Mouse (Mus musculus): ENCODE results near the gene Golt1b. TPM values are rescaled to one million over a fixed set of nuclear protein-coding genes. Genes with fewer than 3 reads are reported as not detected.

Gene Golt1b
- 0.98 and 1.9 TPM in 2 replicates for polyA plus RNA-seq (2012; rRNA removed)

DNA sequence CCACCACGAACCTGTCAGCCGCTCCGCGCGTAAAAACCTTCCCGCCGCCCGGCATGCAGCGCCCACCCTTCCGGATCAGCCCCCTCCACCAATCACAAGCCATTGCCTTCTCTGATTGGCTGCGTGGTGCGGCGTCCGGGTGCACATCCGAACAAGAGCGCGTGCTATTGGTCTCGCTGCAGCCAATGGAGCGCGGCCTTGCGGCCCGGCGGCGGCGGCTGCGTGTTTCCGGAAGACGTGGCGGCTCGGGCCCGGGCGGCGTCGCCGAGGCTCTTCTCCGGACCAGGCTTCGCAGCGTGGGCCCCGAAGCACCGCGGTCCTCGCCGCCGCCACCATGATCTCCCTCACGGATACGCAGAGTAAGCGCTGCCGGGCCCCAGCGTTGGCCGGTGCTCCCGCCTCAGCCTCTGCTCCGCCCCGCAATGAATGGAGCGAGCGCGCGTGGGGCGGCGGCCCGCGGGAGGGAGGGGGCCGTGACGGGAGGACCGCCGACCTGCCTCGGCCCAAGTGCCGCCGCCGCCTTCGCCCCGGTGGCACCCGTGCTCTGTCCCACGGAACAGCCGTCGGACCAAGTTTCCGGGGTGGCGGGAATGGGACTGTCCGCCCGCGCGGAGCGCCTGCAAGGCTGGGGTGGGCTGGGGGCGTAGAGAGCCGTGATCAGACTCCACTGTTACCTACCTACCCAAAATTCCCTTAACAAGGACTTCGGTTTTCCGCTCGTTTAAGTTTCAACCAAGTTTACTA lies at the start of gene Golt1b, which contains the start of gene Recql:
TSS of gene Golt1b (plus strand) at position 211 of the 744 bp plus-strand sequence.
TSS of gene Recql (minus strand) at position 77 of the 744 bp plus-strand sequence.
- H3K36me3 ChIP-seq (ENCODE audit: control insufficient read depth, insufficient read depth, low read length), result no peaks in the 10 kb centered on the region
- no peaks in the 10 kb centered on the region for H3K27me3 ChIP-seq (ENCODE audit: control insufficient read depth, insufficient read depth, low read length)
- H3K4me1 ChIP-seq (ENCODE audit: control insufficient read depth, insufficient read depth, insufficient read length, low read length), result no peaks in the 10 kb centered on the region
- H3K27ac ChIP-seq (ENCODE audit: insufficient read depth, low read depth, low read length), result no peak within 1 kb of the TSS
- TF ChIP-seq POLR2A (IDR thresholded peaks at IDR 0.05; ENCODE audit: low read depth, low read length) (0 out of 2 replicates have a peak, but pooled peaks have one; percentile 49), CTCF (IDR thresholded peaks at IDR 0.05; ENCODE audit: extremely low read depth, insufficient read length, insufficient replicate concordance, low read depth, low read length) (no peak)
- peak within 1 kb of the TSS; percentile 94 for H3K4me3 ChIP-seq (ENCODE audit: low read depth, low read length)
- under 1% methylated on average over 83 of the region's 87 CpGs for WGBS

DNA sequence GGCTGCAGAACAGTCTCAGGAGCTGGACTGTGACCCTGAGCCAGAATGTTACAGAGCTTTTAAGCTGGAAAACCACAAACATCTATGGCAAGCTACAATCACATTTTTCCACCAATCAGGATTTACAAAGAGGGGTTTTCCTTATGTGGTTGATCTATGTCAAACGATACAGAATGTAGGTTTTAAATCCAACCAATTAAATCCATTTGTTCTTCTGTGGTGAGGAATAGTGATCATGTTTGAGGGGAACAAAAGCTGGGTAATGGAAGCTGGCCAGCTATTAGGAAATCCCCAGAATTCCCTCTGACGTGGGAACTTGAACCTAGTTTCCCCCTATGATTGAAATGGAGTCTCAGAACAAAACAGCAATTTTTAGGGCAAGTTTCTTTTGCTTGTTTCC lies 48.1 kb upstream of the Golt1b start:
- H3K27me3 ChIP-seq (ENCODE audit: control insufficient read depth, insufficient read depth, low read length), result no peaks in the 10 kb centered on the region; the same call in 1 of the 2 replicates
- H3K4me1 ChIP-seq (ENCODE audit: control insufficient read depth, insufficient read depth, insufficient read length, low read length), result no peaks in the 10 kb centered on the region
- TF ChIP-seq POLR2A (IDR thresholded peaks at IDR 0.05; ENCODE audit: low read depth, low read length), result no peak
- no peak for TF ChIP-seq CTCF (IDR thresholded peaks at IDR 0.05; ENCODE audit: extremely low read depth, insufficient read length, insufficient replicate concordance, low read depth, low read length)
- H3K36me3 ChIP-seq (ENCODE audit: control insufficient read depth, insufficient read depth, low read length), result no peaks in the 10 kb centered on the region
- H3K27ac ChIP-seq (ENCODE audit: insufficient read depth, low read depth, low read length), result no peak overlapping the region
- 64% methylated on average over 2 of the region's 2 CpGs for WGBS
- H3K4me3 ChIP-seq (ENCODE audit: low read depth, low read length), result no peak overlapping the region

DNA sequence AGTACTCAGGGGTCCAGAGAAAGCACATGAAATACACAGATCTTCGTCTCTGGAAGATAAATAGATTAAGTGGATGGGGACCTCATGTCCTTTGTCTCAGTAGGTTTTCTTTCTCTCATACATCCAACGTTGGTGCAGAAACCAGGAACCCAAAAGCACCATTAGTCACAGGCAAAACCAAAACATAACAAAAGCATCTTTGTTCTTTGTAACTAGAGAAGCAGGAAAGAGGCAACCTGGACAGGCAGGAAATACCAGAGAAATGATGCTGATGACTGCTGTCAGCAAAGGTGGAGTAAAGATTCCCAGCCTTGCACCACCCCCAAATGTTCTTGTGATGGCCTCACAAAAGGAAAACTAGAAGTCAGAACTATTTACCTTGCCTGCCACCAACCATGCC lies 47.4 kb upstream of the Golt1b start:
- Histone ChIP-seq H3K4me1 (ENCODE audit: control insufficient read depth, insufficient read depth, insufficient read length, low read length) (no peaks in the 10 kb centered on the region), H3K4me3 (ENCODE audit: low read depth, low read length) (no peak overlapping the region), H3K27me3 (ENCODE audit: control insufficient read depth, insufficient read depth, low read length) (no peaks in the 10 kb centered on the region; the same call in 1 of the 2 replicates), H3K36me3 (ENCODE audit: control insufficient read depth, insufficient read depth, low read length) (no peaks in the 10 kb centered on the region), H3K27ac (ENCODE audit: insufficient read depth, low read depth, low read length) (no peak overlapping the region)
- 38% methylated on average over 2 of the region's 2 CpGs for WGBS
- TF ChIP-seq POLR2A (IDR thresholded peaks at IDR 0.05; ENCODE audit: low read depth, low read length) (no peak), CTCF (IDR thresholded peaks at IDR 0.05; ENCODE audit: extremely low read depth, insufficient read length, insufficient replicate concordance, low read depth, low read length) (no peak)

GRCm38 (mm10) chr6:142343561-142343960 lies 43.5 kb upstream of the Golt1b start:
- no peak overlapping the region for H3K4me3 ChIP-seq (ENCODE audit: low read depth, low read length)
- no peak overlapping the region for H3K27ac ChIP-seq (ENCODE audit: insufficient read depth, low read depth, low read length)
- H3K4me1 ChIP-seq (ENCODE audit: control insufficient read depth, insufficient read depth, insufficient read length, low read length), result peaks cover 3% of the 10 kb centered on the region; the same call in 1 of the 2 replicates
- H3K36me3 ChIP-seq (ENCODE audit: control insufficient read depth, insufficient read depth, low read length), result peaks cover 3% of the 10 kb centered on the region; the same call in 1 of the 2 replicates
- TF ChIP-seq CTCF (IDR thresholded peaks at IDR 0.05; ENCODE audit: extremely low read depth, insufficient read length, insufficient replicate concordance, low read depth, low read length), result peak; percentile 31; the same call in 1 of the 2 replicates
- TF ChIP-seq POLR2A (IDR thresholded peaks at IDR 0.05; ENCODE audit: low read depth, low read length), result no peak
- WGBS, result 68% methylated on average over 2 of the region's 2 CpGs
- H3K27me3 ChIP-seq (ENCODE audit: control insufficient read depth, insufficient read depth, low read length), result no peaks in the 10 kb centered on the region

DNA sequence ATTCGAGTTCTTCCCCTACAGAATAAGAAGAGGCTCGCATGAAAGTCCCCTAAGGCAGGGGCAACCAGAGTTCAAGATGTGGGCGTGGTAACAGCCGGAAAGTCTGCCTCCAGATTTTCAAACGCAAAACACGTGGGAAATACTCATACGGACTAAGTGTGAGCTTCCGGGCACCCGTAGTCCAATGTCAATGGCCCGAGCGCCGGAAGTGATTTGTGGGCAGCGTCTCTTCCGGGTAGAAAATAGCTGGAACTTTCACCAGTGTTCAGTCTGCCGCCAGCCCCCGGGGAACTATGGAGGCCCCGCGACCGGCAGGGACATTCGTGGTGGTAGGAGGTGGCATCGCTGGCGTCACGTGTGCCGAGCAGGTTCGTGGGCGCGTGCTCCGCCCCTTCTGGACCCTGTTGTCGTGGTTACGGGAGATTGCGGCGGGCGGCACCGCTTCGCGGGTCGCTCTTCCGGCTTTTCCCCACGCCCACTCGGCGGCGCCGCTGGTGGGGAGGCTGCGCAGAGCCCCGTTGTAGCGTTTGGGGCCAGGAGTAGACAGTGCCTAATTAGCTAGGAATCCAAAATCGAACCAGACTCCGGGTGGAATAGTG lies 41.5 kb upstream of the Golt1b start, which contains the start of gene Pyroxd1:
TSS of gene Pyroxd1 (plus strand) at position 215 of the 599 bp plus-strand sequence.
- Histone ChIP-seq H3K36me3 (ENCODE audit: control insufficient read depth, insufficient read depth, low read length) (peaks cover 16% of the 10 kb centered on the region), H3K27ac (ENCODE audit: insufficient read depth, low read depth, low read length) (peak within 1 kb of the TSS; percentile 95), H3K27me3 (ENCODE audit: control insufficient read depth, insufficient read depth, low read length) (no peaks in the 10 kb centered on the region), H3K4me1 (ENCODE audit: control insufficient read depth, insufficient read depth, insufficient read length, low read length) (peaks cover 3% of the 10 kb centered on the region; the same call in 1 of the 2 replicates), H3K4me3 (ENCODE audit: low read depth, low read length) (peak within 1 kb of the TSS; percentile 99)
- no peak for TF ChIP-seq CTCF (IDR thresholded peaks at IDR 0.05; ENCODE audit: extremely low read depth, insufficient read length, insufficient replicate concordance, low read depth, low read length)
- peak; percentile 57 for TF ChIP-seq POLR2A (IDR thresholded peaks at IDR 0.05; ENCODE audit: low read depth, low read length)
- WGBS, result under 1% methylated on average over 48 of the region's 48 CpGs

- Histone ChIP-seq H3K4me1 (ENCODE audit: control insufficient read depth, insufficient read depth, insufficient read length, low read length) (peaks cover 3% of the 10 kb centered on the region; the same call in 1 of the 2 replicates), H3K36me3 (ENCODE audit: control insufficient read depth, insufficient read depth, low read length) (peaks cover 25% of the 10 kb centered on the region), H3K4me3 (ENCODE audit: low read depth, low read length) (peak overlapping the region; percentile 99; the same call in 1 of the 2 replicates), H3K27me3 (ENCODE audit: control insufficient read depth, insufficient read depth, low read length) (no peaks in the 10 kb centered on the region), H3K27ac (ENCODE audit: insufficient read depth, low read depth, low read length) (peak overlapping the region; percentile 95)
- WGBS, result 27% methylated on average over 12 of the region's 12 CpGs
- TF ChIP-seq CTCF (IDR thresholded peaks at IDR 0.05; ENCODE audit: extremely low read depth, insufficient read length, insufficient replicate concordance, low read depth, low read length) (no peak), POLR2A (IDR thresholded peaks at IDR 0.05; ENCODE audit: low read depth, low read length) (no peak)
These were observed 40.6 kb upstream of the Golt1b start for GRCm38 (mm10) chr6:142346181-142347110.

Data from small intestine, adult 2 months (tissue).